Mouse (Mus musculus) left cerebral cortex, postnatal 36 days (tissue): ENCODE measurements around the gene Ptpn21. TPM values are rescaled to one million over a fixed set of nuclear protein-coding genes. Genes with fewer than 3 reads are reported as not detected.

Experiments used
- DNase-seq, 2 experiments: peaks; one replicate each; pipeline ENCODE4 v3.0.0; 2021 to 2022; ENCODE audit warnings: low spot score in 2 of 2, mixed read lengths in 1 of 2
- intact Hi-C: fragments of 180-260 bp; cut with DNase I; formaldehyde crosslinking; loops from one replicate; pipeline ENCODE4 v1.15.1; 2025
- total RNA-seq, 2 experiments: library from RNA; stranded (reverse); gene quantifications; 2 replicates each; pipeline ENCODE4 v1.2.3; 2021

The Ptpn21 gene
- total RNA-seq, 2 experiments from 2014 or later = 10.2 to 11.6 TPM

- no peak for DNase-seq
- intact Hi-C loops = no loop called here
Measured at GRCm38 (mm10) chr12:98726078-98726477, 11.1 kb downstream of the Ptpn21 start.

- DNase-seq = no peak
- intact Hi-C loops = no loop called here
Measured at GRCm38 (mm10) chr12:98724976-98725375, 12.2 kb downstream of the Ptpn21 start.

GRCm38 (mm10) chr12:98724224-98724623 lies 13.0 kb downstream of the Ptpn21 start:
- DNase-seq = no peak
- intact Hi-C loops = no loop called here

GRCm38 (mm10) chr12:98721030-98721429 lies 16.2 kb downstream of the Ptpn21 start:
- no peak for DNase-seq
- intact Hi-C loops = no loop called here

GRCm38 (mm10) chr12:98720628-98721027 lies 16.6 kb downstream of the Ptpn21 start:
- intact Hi-C loops = no loop called here
- DNase-seq = no peak

GRCm38 (mm10) chr12:98716142-98716541 lies 21.1 kb downstream of the Ptpn21 start:
- intact Hi-C loops = no loop called here
- no peak for DNase-seq

- intact Hi-C loops = no loop called here
- DNase-seq = no peak
Measured at GRCm38 (mm10) chr12:98714757-98715156, 22.4 kb downstream of the Ptpn21 start.

GRCm38 (mm10) chr12:98713621-98714103 lies 23.5 kb downstream of the Ptpn21 start:
- intact Hi-C loops = no loop called here
- no peak for DNase-seq

- DNase-seq = no peak
- intact Hi-C loops = no loop called here
Measured at GRCm38 (mm10) chr12:98712819-98713218, 24.4 kb downstream of the Ptpn21 start.

- intact Hi-C loops = no loop called here
- DNase-seq = no peak
Measured at GRCm38 (mm10) chr12:98703961-98704360, 33.2 kb downstream of the Ptpn21 start.

GRCm38 (mm10) chr12:98703554-98703953 lies 33.7 kb downstream of the Ptpn21 start:
- intact Hi-C loops = no loop called here

GRCm38 (mm10) chr12:98701564-98701963 lies 35.6 kb downstream of the Ptpn21 start:
- DNase-seq = no peak
- intact Hi-C loops = no loop called here

More at GRCm38 (mm10) chr12:98703554-98703953, 33.7 kb downstream of the Ptpn21 start:
- no peak for DNase-seq

- intact Hi-C loops = loop anchor here (5.0 kb wide), 1 partner anchor 40 kb away; the partner anchor contains the start of gene Ptpn21
- no peak for DNase-seq
Measured at GRCm38 (mm10) chr12:98697202-98697601, 40.0 kb downstream of the Ptpn21 start.

GRCm38 (mm10) chr12:98690230-98690629 lies 47.0 kb downstream of the Ptpn21 start:
- no peak for DNase-seq
- intact Hi-C loops = no loop called here

- intact Hi-C loops = no loop called here
- no peak for DNase-seq
Measured at GRCm38 (mm10) chr12:98683574-98683973, 53.6 kb downstream of the Ptpn21 start.

- intact Hi-C loops = no loop called here
- DNase-seq = no peak
Measured at GRCm38 (mm10) chr12:98683171-98683570, 54.0 kb downstream of the Ptpn21 start.

GRCm38 (mm10) chr12:98682196-98682595 lies 55.0 kb downstream of the Ptpn21 start:
- no peak for DNase-seq
- intact Hi-C loops = no loop called here

- intact Hi-C loops = loop anchor here (5.0 kb wide), 1 partner anchor 67 kb away; the partner anchor contains the start of gene Zc3h14
- DNase-seq = no peak
Measured at GRCm38 (mm10) chr12:98679906-98680305, 57.3 kb downstream of the Ptpn21 start.

GRCm38 (mm10) chr12:98677336-98677735 lies 59.9 kb downstream of the Ptpn21 start:
- intact Hi-C loops = loop anchor here (5.0 kb wide), 1 partner anchor 70 kb away; the partner anchor contains the start of gene Zc3h14

GRCm38 (mm10) chr12:98676861-98677260 lies 60.3 kb downstream of the Ptpn21 start:
- intact Hi-C loops = loop anchor here (5.0 kb wide), 1 partner anchor 70 kb away; the partner anchor contains the start of gene Zc3h14
- DNase-seq = no peak

More at GRCm38 (mm10) chr12:98677336-98677735, 59.9 kb downstream of the Ptpn21 start:
- DNase-seq = no peak

- intact Hi-C loops = loop anchor here (5.0 kb wide), 1 partner anchor 73 kb away; the partner anchor contains the start of gene Zc3h14
- DNase-seq = peak; percentile 55 to 60
Measured at GRCm38 (mm10) chr12:98674627-98675143, 62.5 kb downstream of the Ptpn21 start.
